Mouse (Mus musculus): Measurements from ENCODE around the gene Calca. TPM values are rescaled to one million over a fixed set of nuclear protein-coding genes. Genes with fewer than 3 reads are reported as not detected.
A peak's percentile ranks its signal among the peaks of the same experiment; 100 is the strongest.
"Not testable (repeated sequence)": the region's sequence is repeated elsewhere in the genome, so short reads cannot be mapped to it uniquely, and the experiment has no call there.

Gene Calca
- polyA plus RNA-seq (2017; shearing (Covaris generic)): not detected

DNA sequence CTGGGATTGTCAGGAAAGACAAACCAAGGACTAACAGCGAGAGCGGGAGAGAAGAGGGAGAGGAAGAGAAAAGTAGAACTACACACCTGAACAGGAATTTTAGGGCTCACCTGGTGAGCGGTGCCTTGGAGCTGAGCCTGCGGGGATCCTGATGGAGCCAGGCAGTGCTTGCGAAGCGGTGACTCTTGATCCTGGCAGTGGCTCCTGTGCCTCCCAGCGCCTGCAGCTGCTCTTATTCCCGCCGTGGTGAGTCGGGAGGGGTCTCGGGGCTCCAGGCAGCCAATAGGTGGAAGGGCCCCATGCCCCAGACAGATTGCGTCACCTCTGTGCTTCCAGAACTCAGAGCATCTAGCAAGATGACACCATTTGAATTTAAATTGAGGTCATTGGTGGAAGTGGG lies at the start of gene Calca:
TSS of gene Calca (minus strand) at position 256 of the 400 bp plus-strand sequence.
- ATAC-seq: no peak

DNA sequence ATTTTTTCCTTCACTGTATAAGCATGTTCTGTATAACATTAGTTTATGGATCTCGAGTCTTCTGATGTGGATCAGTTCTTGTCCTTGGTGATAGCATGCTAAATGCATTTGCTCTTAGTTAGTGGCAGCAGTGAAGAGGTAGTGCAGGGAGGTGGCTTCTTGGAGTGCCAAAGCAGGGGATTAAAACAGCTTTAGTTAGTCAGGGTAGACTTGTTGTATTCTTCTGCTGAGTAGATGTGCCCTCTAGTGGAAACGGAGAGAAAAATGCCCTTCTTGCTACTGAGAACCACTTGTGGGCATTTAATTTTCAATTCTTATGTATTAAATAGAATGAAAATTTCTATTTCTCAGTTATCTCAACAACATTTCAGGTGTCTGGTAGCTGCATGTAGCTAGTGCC lies 36.5 kb upstream of the Calca start:
- no peak for ATAC-seq

GRCm38 (mm10) chr7:114671405-114671804 lies 35.2 kb upstream of the Calca start:
- peak; percentile 65 for ATAC-seq

GRCm38 (mm10) chr7:114649730-114650129 lies 13.6 kb upstream of the Calca start:
- no peak for ATAC-seq

DNA sequence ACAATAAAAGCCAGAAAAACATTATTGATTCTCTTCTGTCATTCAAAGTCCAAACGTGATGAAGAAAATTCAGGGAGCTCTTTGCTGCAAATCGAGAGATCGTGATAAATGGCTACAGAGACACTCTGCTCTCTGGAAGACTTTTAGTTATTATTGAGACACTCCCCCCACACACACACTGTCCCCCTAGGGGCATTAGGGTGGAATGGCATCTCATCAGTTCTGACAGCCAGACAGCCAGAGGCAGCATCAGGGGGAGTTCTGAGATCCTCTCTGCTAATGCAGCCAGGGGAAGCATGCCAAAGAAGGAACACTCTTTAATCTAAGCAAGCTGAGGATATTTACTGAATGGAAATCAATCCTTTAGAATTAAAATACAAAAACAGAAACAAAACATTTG lies 12.6 kb upstream of the Calca start:
- ATAC-seq: no peak

- ATAC-seq: peak; percentile 68
Measured at GRCm38 (mm10) chr7:114635569-114636101, 522 bp downstream of the Calca start.

GRCm38 (mm10) chr7:114634386-114634785 lies 1.8 kb downstream of the Calca start:
- no peak for ATAC-seq

GRCm38 (mm10) chr7:114625966-114626365 lies 10.2 kb downstream of the Calca start:
- no peak for ATAC-seq

GRCm38 (mm10) chr7:114616759-114617158 lies 19.4 kb downstream of the Calca start:
- ATAC-seq: no peak

DNA sequence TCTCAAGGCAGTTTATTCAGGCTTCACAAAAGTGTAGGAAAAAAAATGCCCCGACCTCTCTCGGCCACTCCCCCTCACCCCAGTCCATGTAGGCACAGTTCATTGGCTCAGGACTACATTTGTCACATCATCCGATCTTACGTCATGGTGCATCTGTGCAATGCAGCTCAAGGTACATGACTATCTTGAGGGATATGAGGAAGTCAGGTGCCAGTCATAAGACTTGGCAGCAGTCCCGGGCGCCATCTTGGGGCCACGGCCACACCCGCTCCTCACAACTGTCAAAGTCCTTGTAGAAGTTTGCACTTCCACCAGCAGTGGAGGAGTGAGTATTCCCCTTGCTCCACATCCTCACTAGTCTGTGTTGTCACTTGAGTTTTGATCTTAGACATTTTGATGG lies 41.8 kb downstream of the Calca start:
- ATAC-seq: not testable (repeated sequence)

DNA sequence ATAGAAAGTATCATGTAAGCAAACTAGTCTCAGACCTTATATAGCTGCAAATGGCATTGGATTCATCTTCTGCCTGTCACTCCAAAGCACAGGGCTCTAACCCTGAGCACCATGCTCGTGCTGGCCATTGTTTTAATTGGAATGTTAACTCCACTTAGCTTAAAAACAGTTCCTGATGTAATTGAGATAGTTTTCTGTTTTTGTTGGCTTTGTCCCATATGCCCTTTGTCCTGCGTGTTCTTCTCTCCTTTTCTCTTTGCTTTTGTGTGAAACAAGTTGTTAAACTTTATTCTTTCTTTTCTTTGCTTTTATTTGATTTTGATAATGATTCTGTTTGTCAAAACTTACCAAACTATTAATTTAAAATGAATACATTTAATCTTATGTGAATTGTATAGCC lies 53.7 kb downstream of the Calca start:
- ATAC-seq: no peak

Other genes starting within 250 kb of the Calca start
- under 1 TPM; 0.75 to 0.76 TPM for gene Pde3b, start 221.1 kb downstream of the Calca start, polyA plus RNA-seq (2017; shearing (Covaris generic))
- 1 to 10 TPM; 1.1 to 2.4 TPM for gene Cyp2r1, start 73.4 kb downstream of the Calca start, polyA plus RNA-seq (2017; shearing (Covaris generic))
- gene Calcb, start 82.3 kb upstream of the Calca start, polyA plus RNA-seq (2017; shearing (Covaris generic)): not detected
- gene Insc, start 107.3 kb upstream of the Calca start, polyA plus RNA-seq (2017; shearing (Covaris generic)): not detected

Measured in CD4-positive, CD25-positive, alpha-beta regulatory T cell, adult 4 months (primary cell).